Mouse (Mus musculus): Measurements from ENCODE around the gene Tm9sf1.

Gene Tm9sf1

GRCm38 (mm10) chr14:55643060-55643907 is at the start of gene Tm9sf1:
Gene Tm9sf1 (minus strand): TSS chr14:55643806.
- in situ Hi-C loops (cut with MboI, MseI) = no loop called here

- in situ Hi-C loops (cut with MboI, MseI) = no loop called here
Measured at GRCm38 (mm10) chr14:55689433-55689832, 45.8 kb upstream of the Tm9sf1 start.

GRCm38 (mm10) chr14:55682118-55682493 is 38.5 kb upstream of the Tm9sf1 start:
- in situ Hi-C loops (cut with MboI, MseI) = loop anchor here (5.0 kb wide), 1 partner anchor 60 kb away; no protein-coding TSS in a partner anchor

- in situ Hi-C loops (cut with MboI, MseI) = loop anchor here (5.0 kb wide), 1 partner anchor 61 kb away; no protein-coding TSS in a partner anchor
Measured at GRCm38 (mm10) chr14:55681160-55682117, 37.8 kb upstream of the Tm9sf1 start, which contains the start of gene Tinf2. Gene Tinf2 (minus strand): TSS chr14:55681820.

- in situ Hi-C loops (cut with MboI, MseI) = no loop called here
Measured at GRCm38 (mm10) chr14:55677615-55678014, 34.0 kb upstream of the Tm9sf1 start.

GRCm38 (mm10) chr14:55672741-55673060 is 29.1 kb upstream of the Tm9sf1 start:
- in situ Hi-C loops (cut with MboI, MseI) = no loop called here

GRCm38 (mm10) chr14:55671833-55672740 is 28.5 kb upstream of the Tm9sf1 start, which contains the start of the genes Gmpr2 and Nedd8:
Gene Gmpr2 (plus strand): TSS chr14:55671941.
Gene Nedd8 (minus strand): TSS chr14:55672124.
- in situ Hi-C loops (cut with MboI, MseI) = no loop called here

GRCm38 (mm10) chr14:55671486-55671832 is 27.9 kb upstream of the Tm9sf1 start:
- in situ Hi-C loops (cut with MboI, MseI) = no loop called here

- in situ Hi-C loops (cut with MboI, MseI) = loop anchor here in 1 of 2 experiments (10.0 kb wide), 1 partner anchor 234 kb away; no protein-coding TSS in a partner anchor
Measured at GRCm38 (mm10) chr14:55660636-55661035, 17.0 kb upstream of the Tm9sf1 start.

- in situ Hi-C loops (cut with MboI, MseI) = loop anchor here in 1 of 2 experiments (10.0 kb wide), 1 partner anchor 235 kb away; no protein-coding TSS in a partner anchor
Measured at GRCm38 (mm10) chr14:55659960-55660573, 16.5 kb upstream of the Tm9sf1 start, which contains the start of gene Mdp1. Gene Mdp1 (minus strand): TSS chr14:55660508.

GRCm38 (mm10) chr14:55658011-55658410 is 14.4 kb upstream of the Tm9sf1 start:
- in situ Hi-C loops (cut with MboI, MseI) = no loop called here

- in situ Hi-C loops (cut with MboI, MseI) = no loop called here
Measured at GRCm38 (mm10) chr14:55656935-55657334, 13.3 kb upstream of the Tm9sf1 start.

GRCm38 (mm10) chr14:55651528-55651927 is 7.9 kb upstream of the Tm9sf1 start:
- in situ Hi-C loops (cut with MboI, MseI) = no loop called here

- in situ Hi-C loops (cut with MboI, MseI) = no loop called here
Measured at GRCm38 (mm10) chr14:55649884-55650283, 6.3 kb upstream of the Tm9sf1 start, which contains the start of gene Tssk4. Gene Tssk4 (plus strand): TSS chr14:55650184.

- in situ Hi-C loops (cut with MboI, MseI) = no loop called here
Measured at GRCm38 (mm10) chr14:55644261-55644888, 769 bp upstream of the Tm9sf1 start.

- in situ Hi-C loops (cut with MboI, MseI) = no loop called here
Measured at GRCm38 (mm10) chr14:55642679-55643059, 937 bp downstream of the Tm9sf1 start.

GRCm38 (mm10) chr14:55641291-55641690 is 2.3 kb downstream of the Tm9sf1 start:
- in situ Hi-C loops (cut with MboI, MseI) = no loop called here

GRCm38 (mm10) chr14:55640816-55641215 is 2.8 kb downstream of the Tm9sf1 start:
- in situ Hi-C loops (cut with MboI, MseI) = no loop called here

- in situ Hi-C loops (cut with MboI, MseI) = loop anchor here in 1 of 2 experiments (5.0 kb wide), 1 partner anchor 85 kb away; the partner anchor contains the start of gene Rabggta
Measured at GRCm38 (mm10) chr14:55637795-55638194, 5.8 kb downstream of the Tm9sf1 start, which contains the start of gene Gm49378. Gene Gm49378 (minus strand): TSS chr14:55637895.
